Mouse (Mus musculus): ENCODE data around the gene Synpo2.

DNA sequence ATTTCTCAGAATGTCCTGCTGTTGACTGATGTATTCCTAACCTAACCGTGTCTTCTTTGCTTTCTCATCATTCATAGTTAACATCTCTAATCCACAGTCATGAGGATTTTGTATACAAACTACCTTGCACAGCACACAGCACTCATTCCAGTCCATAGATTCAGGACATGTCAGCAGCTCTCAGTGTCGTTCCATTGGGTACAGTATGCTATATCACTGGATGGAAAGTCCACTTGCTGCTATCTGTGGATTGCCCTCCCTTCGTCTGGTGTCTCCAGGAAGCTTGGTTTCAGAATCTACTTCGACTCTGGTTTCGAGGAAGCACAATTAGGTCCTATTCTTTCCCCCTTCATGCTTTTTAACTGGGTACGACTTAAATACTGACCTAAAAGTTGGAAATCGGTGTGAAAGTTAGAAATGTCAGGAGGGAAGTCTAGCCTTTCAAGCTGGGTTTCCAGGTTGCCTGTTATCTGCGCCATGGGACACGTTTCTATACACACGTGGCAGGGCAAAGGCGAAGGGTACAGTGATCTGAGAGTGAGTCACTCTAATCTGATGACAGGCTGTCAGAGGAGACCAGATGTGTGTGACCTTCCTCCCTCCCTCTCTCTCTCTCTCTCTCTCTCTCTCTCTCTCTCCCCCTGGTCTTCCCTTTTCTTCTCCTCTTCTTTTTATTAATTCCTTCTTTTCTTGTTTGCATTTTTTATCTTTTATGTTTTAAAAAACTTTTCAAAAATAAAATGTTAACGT lies 47.1 kb upstream of the Synpo2 start:
- no peak for TF ChIP-seq EP300 (IDR thresholded peaks at IDR 0.05)
- TF ChIP-seq CTCF (IDR thresholded peaks at IDR 0.05) = no peak

Data from lung, postnatal 0 days (tissue).